Mouse (Mus musculus) 416B (cell line): Measurements from ENCODE around the gene Robo2.

ENCODE experiments used
- DNase-seq: peaks from one replicate; pipeline ENCODE4 v3.0.0; 2011; ENCODE audit warnings: low read depth

Gene Robo2

DNA sequence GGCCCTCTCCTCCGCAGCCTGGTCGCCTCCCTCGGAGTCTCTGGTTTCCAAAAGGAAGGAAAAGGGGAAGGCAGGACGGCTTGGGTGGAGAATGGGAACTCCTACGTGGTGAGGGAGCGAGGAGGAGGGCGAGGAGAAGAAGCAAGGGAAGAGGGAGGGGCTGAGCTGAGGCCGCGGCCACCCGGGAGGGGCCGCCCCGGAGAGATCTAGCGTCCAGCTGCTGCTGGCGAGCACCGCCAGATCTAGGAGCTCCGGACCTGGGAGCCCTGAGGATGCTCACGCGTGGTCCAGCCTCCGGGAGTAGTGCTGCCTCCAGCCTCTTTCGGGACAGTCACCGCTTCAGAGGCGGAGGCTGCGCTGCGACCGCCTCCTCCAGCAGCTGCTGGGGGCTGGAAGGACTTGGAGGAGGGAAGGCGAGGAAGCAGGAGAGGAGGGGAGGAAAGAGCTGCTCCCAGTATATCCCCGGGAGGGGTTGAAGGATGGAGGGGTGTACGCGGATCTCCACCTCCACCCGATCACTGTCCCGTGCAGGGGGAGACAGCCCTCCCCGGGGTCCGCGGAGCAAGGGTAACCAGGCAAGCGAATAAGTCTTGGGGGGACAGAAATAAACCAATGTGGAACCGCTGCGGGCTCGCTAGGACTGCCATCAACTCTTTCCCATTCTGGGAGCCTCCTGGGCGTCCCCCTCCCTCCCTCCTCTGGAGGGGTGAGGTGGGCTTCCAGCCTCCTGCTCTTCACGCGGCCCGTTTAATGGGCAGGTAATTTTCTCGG lies at the start of gene Robo2:
TSS of gene Robo2 (minus strand) at position 345 of the 771 bp plus-strand sequence.
- DNase-seq = no peak

DNA sequence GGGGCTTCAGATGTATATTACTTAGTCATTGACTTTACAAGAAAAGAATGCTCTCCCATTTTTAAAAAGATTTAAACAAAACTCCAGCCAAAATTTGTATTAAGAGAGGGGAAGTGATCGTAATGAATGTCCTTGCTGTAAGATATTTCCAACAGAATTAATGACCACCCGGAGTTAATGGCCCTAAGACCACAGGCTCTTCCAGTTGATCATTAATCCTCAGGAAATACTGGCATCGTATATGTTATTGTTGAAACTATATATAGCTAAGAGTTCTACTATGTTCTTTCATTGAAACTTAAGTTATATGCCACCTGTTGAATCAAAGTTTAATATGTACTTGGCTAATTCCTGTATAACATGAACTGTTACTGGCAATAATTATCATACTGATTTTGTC lies 46.5 kb upstream of the Robo2 start:
- DNase-seq = no peak

DNA sequence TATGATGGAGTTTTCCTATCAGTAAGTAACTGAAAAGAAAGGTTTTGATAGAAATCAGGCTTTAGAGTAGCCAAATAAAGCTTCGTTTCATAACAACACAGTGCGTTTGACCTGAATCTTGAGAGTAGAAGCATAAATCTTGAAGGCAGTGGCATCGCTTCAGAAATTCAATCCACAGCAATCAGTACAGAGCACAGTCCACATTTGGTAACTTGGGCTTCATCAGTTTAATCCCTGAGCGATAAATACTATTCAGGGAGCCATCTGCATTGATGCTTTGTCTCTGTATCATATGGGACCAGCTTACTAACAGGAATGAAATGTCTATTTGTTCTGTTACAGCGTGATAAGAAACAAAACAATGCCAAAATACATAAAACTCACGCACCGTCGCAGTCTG lies 46.1 kb upstream of the Robo2 start:
- no peak for DNase-seq

DNA sequence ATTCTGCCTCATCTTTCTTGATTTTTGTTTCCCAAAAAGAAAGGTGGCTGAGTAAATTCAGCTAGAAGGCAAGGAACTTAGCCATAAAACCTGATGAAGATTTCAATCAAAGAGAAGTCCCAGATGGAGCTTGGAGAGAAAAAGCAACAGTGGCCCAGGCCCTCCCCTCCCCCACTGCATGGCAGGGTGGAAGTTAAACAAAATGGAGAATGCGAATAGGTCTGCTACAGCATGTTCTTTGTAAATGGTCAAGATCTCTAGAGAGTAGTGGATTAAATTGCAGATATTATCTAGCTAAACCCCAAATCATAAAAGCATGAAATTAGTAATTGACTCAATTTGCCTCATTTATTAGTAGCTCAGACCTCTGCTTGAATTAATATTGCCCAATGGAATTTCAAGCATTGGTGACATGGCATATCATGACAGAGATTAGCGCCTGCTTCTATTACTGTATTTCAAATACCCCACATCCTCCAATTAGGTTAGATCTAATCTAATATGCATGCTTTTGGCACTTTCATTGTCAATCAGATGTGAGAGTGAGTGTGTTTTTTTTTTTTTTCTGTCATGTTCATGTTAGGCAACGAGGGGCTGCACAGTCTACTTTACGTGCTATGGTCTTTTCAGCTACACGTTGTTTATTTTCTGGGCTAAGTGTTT lies 45.3 kb upstream of the Robo2 start:
- no peak for DNase-seq

- DNase-seq = no peak
Measured at GRCm38 (mm10) chr16:74455179-74455578, 43.6 kb upstream of the Robo2 start.

DNA sequence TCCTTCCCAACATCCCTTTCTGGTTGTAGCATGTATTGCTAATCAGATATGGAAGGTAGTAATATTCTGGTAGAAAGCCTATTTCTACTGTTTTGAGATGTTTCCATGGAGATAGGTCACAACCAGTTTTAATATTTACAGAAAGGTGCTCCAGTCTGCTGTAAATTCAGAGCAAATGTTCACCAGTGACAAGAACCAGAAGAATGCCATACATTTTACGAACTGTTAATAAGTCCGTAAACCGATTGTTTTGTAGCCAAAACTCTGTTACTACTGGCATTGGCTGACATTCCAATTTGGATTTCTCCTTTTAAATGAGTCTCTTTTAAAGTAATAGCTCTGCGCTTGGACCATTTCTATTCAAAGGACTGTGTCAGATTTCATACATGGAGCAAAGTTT lies 36.4 kb upstream of the Robo2 start:
- no peak for DNase-seq

GRCm38 (mm10) chr16:74427071-74427470 lies 15.4 kb upstream of the Robo2 start:
- no peak for DNase-seq

- DNase-seq = no peak
Measured at GRCm38 (mm10) chr16:74420324-74420723, 8.7 kb upstream of the Robo2 start.

DNA sequence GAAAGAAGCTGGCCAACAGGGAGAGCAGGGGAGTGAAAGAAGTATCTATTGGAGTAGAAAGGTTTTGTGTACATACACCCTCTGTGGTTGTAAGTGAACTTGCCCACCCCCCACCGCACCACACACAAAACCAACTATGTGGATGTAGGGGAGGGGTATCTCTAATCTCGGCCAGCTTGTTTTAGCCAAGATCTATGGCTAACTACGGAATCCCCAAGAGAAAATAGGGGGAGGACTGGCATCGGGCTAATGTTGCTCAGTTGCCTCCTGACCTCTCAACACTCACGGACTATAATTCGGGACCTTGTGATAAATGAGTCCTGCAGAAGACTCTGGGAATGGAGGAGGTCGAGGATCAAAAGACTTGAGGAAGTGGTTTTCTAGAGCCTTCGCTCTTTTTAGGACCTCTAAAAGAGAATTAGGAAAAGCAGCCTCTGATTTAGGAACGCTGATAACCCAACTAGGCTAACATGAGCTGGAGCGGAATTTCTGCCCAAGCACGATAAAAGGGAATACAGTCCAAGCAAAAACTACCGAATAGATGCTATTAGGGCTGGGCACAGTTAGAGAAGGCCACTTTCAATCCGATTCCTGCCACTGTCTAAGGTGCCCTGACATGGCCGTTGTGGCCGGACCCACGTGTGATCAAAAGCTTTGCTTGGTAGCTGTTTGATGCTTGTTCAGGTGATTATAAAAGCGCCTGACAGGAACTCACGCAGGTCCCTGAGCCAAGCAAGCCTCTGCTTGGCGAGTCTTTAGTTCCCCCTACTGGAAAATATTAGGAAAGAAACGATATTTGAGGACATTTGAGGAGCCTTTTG lies 1.1 kb upstream of the Robo2 start:
- peak; percentile 46 for DNase-seq

DNA sequence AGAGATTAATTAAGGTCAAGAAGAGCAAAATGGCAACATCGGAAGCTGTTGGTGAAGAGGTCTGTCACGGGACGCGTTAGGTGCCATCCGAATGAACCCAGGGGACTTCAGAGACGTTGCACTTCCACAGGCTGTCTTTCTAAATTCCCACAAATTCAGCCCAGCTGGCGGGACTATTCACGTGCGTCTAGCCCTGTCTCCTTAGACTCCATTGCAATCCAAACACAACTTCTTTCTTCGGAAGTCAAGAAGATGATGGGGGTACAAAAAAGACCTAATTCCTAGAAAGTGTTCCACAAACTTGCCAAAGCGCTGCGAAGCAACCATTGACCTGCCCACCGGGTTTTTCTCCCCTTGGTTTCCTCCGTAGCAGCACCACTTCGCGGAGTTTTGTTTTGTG lies 604 bp downstream of the Robo2 start:
- no peak for DNase-seq

GRCm38 (mm10) chr16:74410125-74410524 lies 1.5 kb downstream of the Robo2 start:
- no peak for DNase-seq

GRCm38 (mm10) chr16:74409548-74409947 lies 2.1 kb downstream of the Robo2 start:
- DNase-seq = no peak

DNA sequence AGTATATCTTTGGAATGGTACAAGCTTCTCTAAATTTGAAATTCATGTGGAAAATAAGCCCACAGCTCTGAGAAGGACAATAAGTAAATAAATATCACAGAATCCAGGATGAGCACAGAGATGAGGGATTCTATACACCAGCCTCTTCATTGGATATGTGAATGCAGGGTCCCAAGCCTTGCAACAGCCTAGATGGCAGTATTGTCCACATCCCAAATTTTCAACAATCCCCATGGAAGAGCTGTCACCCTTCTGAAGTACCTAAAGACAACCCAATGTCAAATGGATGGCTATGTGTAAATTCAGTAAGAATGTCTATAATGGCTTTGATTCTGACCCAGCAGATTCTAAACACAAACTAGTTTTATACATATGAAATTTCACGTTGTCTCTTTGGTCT lies 3.1 kb downstream of the Robo2 start:
- DNase-seq = no peak

GRCm38 (mm10) chr16:74397291-74397690 lies 14.3 kb downstream of the Robo2 start:
- no peak for DNase-seq

DNA sequence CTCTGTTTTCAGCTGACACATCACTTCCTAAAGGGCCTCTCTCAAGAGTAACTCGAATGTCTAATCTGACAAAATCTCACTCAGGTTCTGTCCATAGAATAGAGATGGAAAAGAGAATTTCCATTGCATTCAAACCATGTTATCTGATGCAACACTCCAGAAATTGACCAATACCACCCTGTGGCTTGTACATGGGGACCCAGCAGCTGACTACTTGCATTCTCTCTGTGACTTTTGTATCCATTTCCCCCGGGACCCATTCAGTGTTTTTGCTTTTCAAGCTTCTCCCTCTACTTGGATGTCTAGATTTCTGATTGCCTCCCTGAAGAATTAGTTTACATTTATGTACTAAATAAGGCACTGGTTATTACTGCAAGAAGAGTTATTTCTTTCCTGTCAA lies 15.9 kb downstream of the Robo2 start:
- DNase-seq = peak; percentile 17

GRCm38 (mm10) chr16:74379458-74379857 lies 32.2 kb downstream of the Robo2 start:
- no peak for DNase-seq

DNA sequence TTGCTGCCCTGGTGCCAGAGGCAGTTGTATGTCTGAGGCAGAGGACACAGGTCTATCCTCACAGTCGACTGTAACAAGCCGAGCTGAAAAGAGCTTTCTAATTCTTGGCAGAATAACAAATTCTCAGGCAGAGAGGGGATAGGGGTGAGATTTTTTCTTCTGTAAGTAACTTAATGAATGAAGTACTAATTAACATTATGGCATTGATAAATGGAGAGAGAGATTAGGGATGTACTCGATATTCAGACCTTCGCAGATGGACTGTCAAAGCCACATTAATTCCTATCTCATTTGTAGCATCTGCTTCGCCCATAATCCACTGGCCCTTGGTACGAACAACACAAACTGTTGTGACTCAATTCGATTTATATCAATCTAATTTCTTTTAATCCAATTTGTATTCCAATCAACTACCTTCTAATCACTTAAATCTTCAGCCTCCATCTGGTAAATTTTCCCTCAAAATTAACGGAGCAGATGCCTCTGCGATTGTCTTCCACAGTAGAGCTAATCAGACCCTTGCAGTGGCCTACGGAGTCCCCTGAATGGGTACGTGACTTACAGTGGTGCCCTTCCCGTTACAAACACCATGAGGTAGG lies 36.2 kb downstream of the Robo2 start:
- no peak for DNase-seq

DNA sequence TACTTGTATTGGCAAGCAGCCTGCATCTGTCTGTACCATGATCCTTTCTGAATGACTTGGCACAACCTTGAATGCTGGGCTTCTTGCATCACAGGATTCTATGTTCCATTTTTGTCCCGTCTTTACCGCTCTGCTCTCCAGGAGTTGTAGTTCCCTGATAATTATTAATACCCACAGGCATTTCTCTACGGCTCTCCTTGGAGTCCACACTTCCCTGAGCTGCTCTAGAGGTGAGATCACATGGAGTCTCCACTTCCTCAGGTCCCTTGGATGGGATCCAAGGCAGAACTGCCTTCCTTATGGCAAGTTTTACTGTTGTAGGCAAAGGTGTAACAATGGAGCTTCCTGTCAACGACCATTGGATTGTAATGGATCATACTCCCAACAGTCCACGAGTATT lies 37.1 kb downstream of the Robo2 start:
- DNase-seq = no peak

- DNase-seq = no peak
Measured at GRCm38 (mm10) chr16:74373407-74373806, 38.2 kb downstream of the Robo2 start.

DNA sequence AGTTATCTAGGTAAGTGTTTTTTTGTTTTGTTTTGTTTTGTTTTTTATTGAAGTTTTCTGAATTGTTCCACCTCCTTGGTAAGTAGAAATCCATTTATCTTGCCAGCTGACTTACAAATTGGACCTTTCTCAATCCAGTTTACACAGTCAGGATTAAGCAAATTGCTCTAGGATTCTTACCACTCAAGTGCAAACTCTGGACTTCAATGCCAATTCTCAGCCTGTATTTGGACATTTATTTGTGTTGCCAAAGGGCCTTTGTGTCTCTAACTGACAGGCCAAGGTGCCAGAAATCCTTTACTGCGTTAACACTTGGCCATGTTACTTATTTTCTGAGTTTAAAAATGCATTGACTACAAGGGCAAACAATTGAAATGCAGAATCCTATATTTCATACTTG lies 38.7 kb downstream of the Robo2 start:
- no peak for DNase-seq

GRCm38 (mm10) chr16:74348437-74348836 lies 63.2 kb downstream of the Robo2 start:
- no peak for DNase-seq

DNA sequence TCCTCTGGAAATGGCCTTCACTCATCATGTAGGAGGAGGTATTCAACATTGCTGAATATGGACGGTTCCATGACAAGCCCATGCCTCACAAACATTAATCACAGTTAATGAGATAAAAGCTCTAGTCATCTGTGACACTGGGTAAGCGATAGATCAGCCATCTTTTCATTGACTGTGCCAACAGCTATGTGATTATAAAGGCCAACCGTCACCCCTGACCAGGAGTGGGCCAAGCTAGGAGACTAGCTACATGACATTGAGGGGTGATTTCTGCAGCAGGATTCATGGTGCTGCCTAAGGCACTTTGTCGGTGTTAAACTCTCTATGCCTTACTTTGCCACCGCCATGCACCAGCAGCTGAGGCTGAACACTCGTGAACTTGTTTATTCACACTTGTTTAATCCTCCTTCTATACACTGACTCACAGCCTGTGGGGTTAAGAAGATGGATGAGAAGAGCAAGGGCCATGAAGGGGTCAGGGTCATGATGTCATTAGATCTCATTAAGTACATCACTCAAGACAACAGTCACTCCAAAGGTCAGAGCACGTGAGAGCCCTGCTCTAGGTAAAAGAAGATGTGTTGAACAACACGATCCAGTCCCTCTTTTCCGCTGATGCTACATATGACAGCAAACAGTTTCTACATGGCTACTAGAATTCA lies 72.5 kb downstream of the Robo2 start:
- DNase-seq = no peak
